Mouse (Mus musculus): ENCODE results near the gene Kcnrg.
"Not testable (repeated sequence)": the region's sequence is repeated elsewhere in the genome, so short reads cannot be mapped to it uniquely, and the experiment has no call there.

Gene Kcnrg

DNA sequence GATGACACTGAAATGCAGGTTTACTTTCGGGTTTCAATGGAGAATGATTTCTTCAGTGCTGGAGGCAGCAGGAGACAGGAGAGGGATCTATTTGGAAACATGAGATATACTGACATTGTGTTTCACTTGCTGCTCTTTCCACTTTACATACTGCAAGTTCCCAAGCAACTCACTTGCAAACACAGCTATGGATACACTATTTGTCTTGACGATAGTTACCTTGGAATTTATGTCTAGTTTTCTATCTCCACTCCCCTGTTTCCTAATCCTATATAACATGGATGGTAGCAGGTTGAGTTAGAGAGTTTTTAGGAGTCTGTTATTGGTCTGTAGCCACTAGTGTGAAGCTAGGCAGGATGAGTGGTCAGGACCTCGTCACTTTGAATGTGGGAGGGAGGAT lies at the start of gene Kcnrg:
Gene Kcnrg (plus strand): TSS at position 301 of the 400 bp plus-strand sequence.
- no peak for DNase-seq

DNA sequence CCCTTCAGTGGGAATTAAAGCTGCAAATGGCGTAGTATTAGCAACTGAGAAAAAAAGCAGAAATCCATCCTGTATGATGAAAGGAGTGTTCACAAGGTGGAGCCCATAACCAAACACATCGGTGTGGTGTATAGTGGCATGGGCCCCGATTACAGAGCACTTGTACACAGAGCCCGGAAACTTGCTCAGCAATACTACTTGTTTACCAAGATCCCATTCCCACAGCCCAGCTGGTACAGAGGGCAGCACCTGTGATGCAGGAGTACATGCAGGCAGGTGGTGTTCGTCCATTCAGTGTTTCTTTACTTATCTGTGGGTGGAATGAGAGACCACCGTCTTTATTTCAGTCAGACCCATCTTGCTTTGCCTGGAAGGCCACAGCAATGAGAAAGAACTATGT lies 48.4 kb upstream of the Kcnrg start:
- peak; percentile 8 for DNase-seq

DNA sequence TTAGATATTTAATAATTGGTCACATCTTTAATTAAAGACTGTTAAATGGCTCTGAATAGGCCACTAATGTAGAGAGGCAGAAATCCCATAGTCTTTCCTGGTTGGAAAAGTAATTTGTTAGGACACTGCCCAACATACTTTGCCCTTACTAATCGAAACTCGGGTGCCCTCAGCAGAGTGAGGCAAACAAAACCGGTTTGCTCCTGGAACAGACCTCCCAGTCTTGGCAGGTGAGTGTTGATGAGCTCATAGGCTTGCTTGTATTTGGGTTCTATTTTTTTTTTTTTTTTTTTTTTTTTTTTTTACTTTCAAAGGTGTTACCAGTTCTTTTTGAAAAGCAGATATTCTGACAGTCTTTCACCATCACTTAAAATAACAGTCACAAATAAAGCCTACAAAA lies 47.4 kb upstream of the Kcnrg start:
- DNase-seq, result no peak

DNA sequence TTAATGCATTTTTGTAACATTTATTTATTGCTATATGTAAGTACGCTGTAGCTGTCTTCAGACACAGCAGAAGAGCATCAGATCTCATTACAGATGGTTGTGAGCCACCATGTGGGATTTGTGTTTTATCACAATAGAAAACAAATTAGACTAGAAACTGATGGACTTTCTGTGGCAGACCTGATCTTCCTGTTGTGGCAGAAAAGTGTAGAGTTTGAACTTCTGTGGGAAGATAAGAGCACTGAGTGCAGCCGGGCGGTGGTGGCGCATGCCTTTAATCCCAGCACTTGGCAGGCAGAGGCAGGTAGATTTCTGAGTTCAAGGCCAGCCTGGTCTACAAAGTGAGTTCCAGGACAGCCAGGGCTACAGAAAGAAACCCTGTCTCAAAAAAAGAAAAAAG lies 41.0 kb upstream of the Kcnrg start:
- DNase-seq, result not testable (repeated sequence)

DNA sequence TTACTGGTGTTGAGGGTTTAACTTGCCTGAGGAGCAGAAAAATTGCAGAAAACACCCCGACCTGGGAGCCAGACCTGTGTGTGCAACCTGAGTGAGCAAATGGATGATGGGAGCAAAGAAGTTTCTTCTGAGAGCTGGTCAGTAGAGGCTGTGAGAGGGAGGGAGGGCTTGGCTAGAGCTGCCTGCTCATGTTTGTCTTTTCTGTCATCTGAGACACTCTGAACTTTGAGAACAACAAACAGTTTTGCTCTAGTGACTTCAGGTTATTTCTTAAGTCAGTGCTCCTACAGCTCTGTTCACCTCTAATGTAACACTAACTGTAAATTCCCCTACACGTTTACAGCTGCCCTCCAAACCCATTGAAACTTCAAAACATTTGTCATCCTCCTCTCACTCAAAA lies 37.9 kb upstream of the Kcnrg start:
- no peak for DNase-seq

DNA sequence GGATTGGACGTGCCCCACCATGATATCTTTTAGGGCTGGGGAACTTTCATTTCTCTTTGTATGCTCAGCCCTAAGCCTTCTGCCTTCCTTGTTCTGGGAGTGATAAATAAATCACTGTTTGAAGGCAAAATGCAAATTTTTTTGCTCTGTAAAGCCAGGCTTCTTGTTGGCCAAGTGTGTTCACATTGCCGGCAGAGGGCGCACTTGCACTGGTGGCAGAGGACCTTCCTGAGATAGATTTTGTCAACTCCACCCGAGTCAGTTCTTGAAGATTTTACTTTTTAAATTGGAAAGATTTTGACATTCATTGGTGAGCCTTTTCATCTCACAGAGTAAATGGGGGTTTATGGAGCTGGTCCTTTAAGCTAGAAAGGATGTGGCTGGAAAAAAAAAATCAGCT lies 35.9 kb upstream of the Kcnrg start:
- peak; percentile 55 for DNase-seq

DNA sequence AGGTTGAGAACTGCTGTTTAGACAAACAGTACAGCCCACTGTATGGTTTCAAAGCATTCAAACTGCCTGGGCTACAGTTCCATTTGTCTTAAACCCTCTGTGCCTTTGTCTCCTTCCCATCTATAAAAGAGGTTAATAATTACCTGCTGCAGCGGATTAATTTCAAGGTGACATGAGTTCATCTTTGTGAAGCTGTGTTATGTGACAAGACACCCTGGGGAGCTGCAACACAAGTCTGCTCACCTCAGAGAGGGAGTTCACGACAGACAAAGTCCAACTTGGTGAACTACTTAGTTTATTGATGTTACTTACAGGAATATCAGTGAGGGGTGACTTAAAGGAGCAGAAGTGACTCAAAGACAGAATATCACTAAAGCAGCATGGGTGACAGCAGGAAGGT lies 35.1 kb upstream of the Kcnrg start:
- DNase-seq, result no peak

DNA sequence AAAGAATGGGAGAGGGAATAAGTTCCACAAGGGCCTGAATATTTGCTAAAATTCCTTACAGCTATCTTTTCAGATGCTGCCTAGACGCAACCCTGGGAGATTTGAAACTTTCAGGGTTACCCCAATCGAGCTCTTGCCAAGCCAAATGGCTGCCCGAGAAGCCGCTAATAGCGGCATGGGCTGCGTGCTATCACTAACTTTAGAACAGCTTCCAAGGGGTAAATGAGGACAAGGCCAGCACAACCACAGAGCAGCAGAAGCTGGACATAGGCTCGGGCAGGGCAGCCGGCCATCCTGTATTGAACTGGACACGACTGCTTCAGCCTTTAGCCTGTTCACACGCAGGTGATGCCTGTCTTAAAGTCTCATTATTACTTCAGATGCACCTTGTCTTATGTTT lies 32.2 kb upstream of the Kcnrg start:
- no peak for DNase-seq

DNA sequence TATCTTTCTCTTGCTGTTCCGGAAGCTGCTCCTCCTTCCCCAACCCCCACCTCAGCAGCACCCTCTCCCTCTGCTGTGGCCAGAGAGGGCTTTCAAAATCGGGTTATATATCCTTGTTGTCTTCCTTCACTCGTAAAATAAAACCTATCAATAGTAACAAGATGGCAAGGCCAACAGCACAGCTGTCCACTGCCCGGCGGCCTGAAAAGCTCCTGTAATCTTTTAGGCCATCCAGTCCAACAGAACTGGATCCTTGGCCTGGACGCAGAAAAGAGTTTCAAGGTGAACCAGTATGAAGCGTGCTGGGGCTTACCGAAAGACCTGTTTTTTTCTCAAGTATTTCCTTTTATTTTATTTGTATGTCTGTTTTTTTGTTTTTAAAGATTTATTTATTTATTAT lies 31.3 kb upstream of the Kcnrg start:
- no peak for DNase-seq

DNA sequence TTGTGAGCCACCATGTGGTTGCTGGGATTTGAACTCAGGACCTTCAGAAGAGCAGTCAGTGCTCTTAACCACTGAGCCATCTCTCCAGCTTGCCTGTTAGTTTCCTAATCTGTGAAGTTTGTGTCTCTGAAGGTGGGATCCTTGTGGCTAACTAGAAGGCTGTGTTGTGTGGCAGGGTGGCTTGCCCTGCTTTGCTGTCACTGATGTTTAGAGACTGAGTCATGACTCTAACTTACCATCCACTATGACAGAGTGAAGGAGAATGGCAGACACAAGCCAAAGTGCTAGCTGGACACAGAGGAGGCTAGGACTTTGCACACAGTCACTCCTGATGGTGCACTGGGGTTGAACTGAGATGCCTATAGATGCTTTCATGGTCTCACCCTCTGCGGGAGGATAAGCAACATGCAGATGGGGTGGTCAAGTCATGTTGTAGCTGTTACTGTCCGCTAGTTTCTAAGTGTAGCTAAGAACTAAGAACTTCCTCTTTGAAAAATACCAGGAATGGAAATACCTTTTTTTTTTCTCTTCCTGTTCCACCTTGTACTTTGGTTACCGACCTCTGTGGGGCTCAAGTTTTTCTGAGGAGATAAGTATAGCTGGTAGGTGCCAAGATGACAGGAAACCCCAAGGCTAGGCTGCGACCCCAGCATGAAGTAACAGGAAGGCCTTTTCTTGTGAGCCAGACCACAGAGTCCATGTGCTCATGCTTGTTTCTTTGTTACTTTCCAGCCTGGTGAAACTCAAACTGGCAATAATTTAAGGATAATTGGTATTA lies 17.8 kb upstream of the Kcnrg start:
- no peak for DNase-seq

DNA sequence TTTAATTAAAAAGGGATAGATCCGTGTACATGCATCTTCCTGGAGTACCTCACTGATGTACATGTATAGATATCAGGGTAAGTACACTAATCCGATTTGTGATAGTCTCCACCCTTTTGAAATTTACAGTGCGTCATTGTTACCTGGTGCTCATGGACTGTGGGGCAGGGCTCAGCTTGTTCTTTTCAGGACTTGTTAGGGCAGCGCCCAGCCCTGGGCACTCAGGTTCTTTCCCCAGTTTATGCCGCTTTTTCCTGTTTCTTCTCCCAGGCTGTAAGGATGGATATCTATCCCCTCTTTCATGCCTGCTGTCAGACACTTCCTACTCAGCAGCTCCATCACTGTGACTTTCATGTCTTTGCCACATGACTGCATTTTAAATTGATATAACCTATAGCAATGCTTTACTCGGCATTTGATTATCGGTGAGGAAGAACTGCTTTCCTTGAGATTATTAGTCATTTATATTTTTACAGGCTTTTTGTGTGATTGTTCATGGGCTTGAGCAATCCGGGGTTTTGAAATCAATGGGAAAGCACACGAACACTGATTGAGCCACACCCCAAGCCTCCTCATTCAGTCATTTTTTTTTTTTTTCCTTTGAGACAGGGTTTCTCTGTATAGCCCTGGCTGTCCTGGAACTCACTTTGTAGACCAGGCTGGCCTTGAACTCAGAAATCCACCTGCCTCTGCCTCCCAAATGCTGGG lies 10.4 kb upstream of the Kcnrg start:
- DNase-seq, result no peak

DNA sequence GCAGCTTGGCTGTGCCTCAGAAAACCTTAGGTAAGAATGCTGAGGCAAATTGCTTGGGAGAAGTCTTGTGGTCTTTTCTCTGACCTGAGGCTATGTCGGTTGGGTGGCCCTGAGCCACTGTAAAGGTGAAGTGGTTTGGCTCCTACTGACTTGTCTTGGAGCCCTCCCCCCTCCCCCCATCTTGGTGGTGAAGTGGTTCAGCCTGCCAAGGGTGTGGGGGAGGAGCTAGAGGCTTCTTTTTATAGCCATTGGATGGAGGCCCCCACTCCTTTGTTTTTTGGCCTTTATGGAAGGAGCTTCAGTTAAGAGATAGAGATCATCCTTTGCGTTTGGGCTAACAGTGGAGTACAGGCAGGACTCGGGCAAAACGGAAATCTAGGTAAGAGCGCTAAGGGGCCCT lies 9.3 kb upstream of the Kcnrg start, which contains the start of gene Trim13:
Gene Trim13 (plus strand): TSS at position 280 of the 400 bp plus-strand sequence.
- no peak for DNase-seq

DNA sequence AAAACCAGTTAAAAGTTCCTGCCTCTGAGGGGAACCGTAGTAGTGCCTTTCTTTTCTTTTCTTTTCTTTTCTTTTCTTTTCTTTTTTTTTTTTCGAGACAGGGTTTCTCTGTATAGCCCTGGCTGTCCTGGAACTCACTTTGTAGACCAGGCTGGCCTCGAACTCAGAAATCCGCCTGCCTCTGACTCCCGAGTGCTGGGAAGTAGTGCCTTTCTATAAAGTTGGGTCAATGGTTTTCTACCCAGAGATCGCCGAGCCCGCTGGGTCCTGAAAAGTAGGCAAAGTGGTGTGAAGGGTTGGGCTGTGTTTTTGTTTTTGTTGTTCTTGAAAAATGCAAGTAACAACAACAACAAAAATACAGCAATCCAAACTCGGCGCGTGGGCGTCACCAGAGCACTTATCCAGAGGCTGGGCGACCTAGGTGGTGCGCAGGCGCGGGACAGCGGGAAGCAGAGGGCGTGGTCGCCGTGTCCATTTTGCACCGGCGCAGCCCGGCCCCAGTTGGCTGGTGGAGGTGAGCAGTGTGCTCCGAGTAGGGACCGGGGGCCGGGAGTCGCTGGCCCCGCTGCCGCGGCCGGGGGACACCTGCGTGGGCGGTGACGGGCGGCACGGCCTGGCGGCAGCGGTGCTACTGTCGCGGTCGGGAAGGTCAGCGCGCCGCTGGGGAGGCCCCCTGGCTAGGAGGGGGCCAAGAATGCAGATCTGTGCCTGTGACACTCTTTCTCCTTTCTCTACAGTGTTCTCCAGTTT lies 8.0 kb upstream of the Kcnrg start:
- peak; percentile 89 for DNase-seq

DNA sequence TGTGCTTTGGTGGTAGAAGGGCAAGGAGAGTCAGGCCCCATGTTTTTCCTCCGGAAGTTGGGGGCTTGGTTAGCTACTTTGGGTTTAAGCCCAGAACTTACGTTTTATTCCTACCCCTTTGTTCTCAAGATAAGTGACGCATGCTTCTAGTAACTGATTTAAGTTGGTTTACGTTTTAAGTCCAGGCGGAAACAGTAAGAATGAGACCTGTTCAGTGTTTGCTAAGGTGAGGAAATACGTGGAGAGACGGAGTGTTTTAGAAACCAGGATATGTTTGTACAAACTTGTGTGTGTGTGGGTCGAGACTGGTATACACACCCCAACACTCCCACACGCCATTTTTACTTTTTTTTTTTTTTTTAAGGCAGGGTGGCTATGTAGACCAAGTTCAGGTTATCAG lies 5.9 kb upstream of the Kcnrg start:
- DNase-seq, result no peak

DNA sequence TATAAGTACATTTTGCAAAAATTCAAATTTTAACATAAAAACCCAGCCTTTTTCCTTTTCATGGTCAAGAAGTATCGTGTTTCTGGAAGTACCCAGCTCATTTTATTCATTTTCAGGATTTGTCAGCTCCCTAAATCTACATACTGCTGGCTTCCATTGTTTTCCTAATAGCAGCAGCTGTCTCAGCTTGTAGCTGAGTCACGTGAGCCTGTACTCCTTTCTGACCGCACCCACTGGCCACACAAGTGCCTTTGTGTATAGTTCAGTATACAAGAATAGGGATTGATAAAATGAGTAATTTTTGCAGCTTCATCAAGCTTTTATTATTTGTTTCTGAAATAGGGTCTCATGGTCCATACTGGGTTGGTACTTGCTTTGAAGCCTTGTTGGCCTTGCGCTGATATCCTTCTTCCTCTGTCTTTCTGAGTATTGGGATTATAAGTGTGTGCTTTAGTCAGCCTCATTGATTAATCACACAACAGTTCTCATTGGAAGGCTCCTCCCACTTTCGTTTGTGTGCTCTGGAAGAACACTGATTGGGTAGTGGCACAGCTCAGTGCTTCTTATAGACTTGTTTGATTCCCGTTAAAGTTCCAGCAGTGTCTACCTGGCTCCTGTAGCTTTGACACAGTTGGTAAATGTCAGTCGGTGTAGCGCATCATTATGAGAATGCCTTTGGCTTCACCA lies 4.0 kb upstream of the Kcnrg start:
- DNase-seq, result no peak

DNA sequence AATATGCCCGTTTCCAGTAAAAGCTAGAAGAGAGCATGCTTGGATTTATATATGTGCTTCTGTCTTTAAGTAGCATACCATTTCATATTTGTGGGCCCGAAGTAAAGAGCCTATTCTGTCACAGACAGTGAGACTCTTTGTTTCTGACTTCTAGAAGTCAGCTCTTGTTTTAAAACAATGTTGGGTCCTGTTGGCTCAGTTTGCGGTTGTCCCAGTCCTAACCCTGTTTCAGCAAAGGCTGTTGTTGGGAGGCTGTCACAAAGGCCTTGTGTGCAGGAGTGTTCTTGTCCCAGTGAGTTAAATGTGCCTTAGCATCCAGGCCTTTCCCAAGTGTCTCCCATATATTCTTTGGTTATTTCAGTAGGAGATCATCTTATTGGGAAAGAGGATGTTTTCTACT lies 3.2 kb upstream of the Kcnrg start:
- peak; percentile 8 for DNase-seq

DNA sequence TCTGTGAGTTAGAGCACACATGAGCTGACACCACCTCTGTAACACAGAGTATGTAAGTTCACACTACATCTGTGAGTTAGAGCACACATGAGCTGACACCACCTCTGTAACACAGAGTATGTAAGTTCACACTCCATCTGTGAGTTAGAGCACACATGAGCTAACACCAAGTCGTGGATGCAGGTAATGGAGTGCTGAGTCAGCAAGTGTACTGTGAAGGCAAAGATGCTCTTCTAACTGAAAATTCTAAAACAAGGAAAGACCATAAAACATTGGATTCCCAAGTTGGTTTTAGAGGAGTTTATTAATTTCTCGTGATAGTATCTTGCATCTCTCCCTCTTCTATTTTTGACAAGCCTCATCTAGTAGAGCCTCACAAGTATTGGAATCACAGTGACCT lies 1.2 kb upstream of the Kcnrg start:
- not testable (repeated sequence) for DNase-seq

DNA sequence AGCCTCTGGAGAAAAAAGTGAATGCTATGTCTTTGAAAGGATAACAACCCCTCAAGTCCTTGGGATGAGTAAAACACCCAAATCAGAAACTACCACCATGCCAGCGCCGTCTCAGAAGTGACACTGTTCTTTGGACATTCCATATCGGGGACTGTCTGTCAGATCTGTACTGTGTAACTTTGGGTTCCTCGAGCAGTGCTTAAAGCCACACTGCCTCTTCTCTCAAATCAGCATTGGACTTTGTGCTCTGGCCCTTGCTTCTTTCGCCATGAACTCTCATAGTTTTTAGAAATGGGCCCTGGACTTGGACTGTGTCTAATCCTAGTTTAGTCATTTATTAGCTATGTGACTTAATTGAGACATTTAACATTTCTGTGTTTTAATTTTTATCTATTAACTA lies 4.5 kb downstream of the Kcnrg start:
- no peak for DNase-seq

DNA sequence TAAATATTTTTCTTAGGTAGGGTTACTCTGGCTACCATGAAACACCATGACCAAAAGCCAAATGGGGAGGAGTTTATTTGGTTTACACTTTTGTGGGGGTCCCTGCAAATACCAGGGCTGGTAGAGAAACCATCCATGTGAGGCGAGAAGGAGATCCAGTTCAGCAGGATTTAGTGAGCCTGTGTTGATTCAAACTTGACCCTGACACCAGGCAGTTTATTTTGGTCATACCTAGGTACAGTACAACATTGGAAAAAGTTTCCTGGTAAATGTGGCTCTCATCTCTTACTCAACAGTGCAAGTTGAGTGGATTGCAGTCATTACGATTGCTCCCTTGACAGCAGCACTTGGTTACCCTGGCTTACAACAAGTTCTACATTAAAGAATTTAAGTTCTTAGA lies 6.1 kb downstream of the Kcnrg start:
- no peak for DNase-seq

DNA sequence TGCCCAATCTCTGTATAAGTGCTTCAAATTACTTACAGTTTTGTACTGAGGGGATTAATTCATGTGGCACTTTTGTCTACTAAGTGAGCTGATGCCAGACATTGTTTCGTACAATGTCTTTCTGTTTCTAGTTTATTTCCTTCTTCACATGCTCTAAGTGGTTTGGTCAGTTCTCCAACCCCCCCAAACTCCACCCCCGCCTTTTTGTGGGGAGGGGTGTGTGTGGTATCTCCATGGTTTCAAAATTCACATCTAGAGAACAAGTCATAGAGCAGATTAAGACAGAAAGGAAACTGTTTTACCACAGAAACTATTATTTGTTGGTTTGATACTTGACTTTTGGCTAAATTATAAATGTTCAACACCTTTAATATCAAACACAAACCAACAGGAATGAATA lies 13.1 kb downstream of the Kcnrg start:
- no peak for DNase-seq

DNA sequence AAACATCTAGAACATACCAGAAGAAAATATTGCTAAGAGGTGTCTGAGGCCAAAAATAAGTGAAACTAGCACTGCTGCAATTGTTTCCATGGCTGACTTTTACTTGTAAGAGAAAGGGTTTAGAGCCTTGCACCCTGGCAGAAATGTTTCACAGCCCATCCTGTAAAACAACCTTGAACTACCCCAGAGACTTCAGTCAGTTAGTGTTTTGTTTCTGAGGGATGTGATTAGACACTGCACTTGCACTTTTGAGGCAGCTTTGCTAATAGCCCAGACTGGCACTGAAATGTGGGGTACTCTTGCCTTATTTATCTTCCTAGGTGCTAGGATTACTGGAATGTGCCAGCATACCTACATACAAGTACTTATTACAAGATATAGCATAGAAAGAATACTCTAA lies 28.7 kb downstream of the Kcnrg start:
- DNase-seq, result no peak

DNA sequence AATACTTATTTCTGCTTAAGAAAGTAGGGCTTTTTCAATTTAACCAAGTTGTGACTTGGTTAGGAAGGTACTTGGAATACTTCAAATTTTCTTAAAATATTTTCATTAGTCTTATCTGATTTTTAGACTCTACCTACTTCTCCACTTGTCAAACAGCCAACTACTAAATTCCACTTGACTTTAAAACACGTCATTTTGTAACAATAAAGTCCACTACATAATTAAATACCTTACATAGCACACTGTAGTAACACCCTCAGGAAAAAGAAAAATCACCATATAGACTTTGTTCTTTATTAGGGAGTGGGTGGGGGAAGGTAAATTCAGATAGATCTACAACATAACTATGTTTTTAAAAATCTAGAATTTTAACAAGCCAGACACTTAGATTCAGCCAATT lies 35.4 kb downstream of the Kcnrg start:
- no peak for DNase-seq

DNA sequence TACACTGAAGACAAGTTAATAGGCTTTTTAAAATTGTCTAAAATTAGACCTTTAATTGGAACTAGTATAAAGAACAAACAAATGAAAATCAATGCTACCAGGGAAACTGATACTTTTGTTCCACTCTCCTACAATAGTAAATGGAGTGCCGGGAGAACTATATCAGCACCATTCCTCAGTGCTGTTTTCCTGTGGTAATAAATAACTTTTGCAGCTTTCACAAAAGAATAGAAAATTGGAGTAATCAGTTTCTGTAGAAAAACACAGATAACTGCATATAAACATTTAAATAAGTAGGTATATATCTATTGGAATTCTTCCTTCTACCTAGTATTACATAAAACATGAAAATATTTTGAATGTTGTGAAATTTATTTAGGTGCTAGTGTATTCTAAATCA lies 38.3 kb downstream of the Kcnrg start:
- no peak for DNase-seq
